Mouse (Mus musculus) liver, embryonic 14.5 days (tissue): ENCODE measurements at regions not wholly inside any gene's neighbourhood (a gene's known extent, or its start where the extent isn't known, plus 50 kb on each side); places are given as distances from the start of the nearest gene placed in this dataset.

Source experiments
- ATAC-seq: fragments of 200-750 bp; cut with Nextera tagmentation; 2 replicates; pipeline ENCODE4 v1.8.0; 2017; ENCODE audit warnings: moderate number of reproducible peaks, mild to moderate bottlenecking, moderate library complexity; ENCODE audit not compliant: insufficient read depth
- DNase-seq, 3 experiments: peaks; one replicate each; pipeline ENCODE4 v3.0.0-alpha.2; 2012 to 2013; ENCODE audit warnings: low read depth in 3 of 3, low spot score in 3 of 3
- H3K27ac ChIP-seq: fragments of 300-500 bp; sonication (generic); 2 replicates; pipeline ENCODE4 v1.5.1; 2014; ENCODE audit warnings: moderate library complexity, mild to moderate bottlenecking, control low read depth, inconsistent platforms
- H3K27me3 ChIP-seq: fragments of 300-500 bp; sonication (generic); 2 replicates; pipeline ENCODE4 v1.6.1; 2014; ENCODE audit warnings: mild to moderate bottlenecking, low read length, moderate library complexity; ENCODE audit not compliant: control insufficient read depth, insufficient read depth
- H3K36me3 ChIP-seq: fragments of 300-500 bp; sonication (generic); replicated peaks from 2 replicates; pipeline ENCODE4 v1.6.1; 2014; ENCODE audit warnings: low read depth; ENCODE audit not compliant: control insufficient read depth, insufficient read depth
- H3K4me1 ChIP-seq, 2 experiments: fragments of 200-500 bp in 1 of 2; fragments of 300-500 bp in 1 of 2; sonication (generic) in 1 of 2; replicated peaks; 2 replicates each; pipeline ENCODE4 v1.6.1; 2012 to 2014; ENCODE audit warnings: antibody characterized with exemption in 1 of 2, inconsistent platforms in 1 of 2, low read length in 1 of 2; ENCODE audit not compliant: control insufficient read depth in 2 of 2, insufficient read depth in 2 of 2
- H3K4me2 ChIP-seq: fragments of 300-500 bp; sonication (generic); 2 replicates; pipeline ENCODE4 v1.6.1; 2014; ENCODE audit warnings: low read depth, mild to moderate bottlenecking, control low read depth, moderate library complexity
- H3K4me3 ChIP-seq, 2 experiments: fragments of 200-500 bp in 1 of 2; fragments of 300-500 bp in 1 of 2; sonication (generic) in 1 of 2; 2 replicates each; pipeline ENCODE4 v1.5.1; 2012 to 2014; ENCODE audit warnings: low read depth in 2 of 2, low read length in 2 of 2, mild to moderate bottlenecking in 2 of 2, control low read depth in 1 of 2, inconsistent platforms in 1 of 2, moderate library complexity in 1 of 2; ENCODE audit not compliant: insufficient read depth in 1 of 2
- H3K9ac ChIP-seq: fragments of 300-500 bp; sonication (generic); replicated peaks from 2 replicates; pipeline ENCODE4 v1.6.1; 2014; ENCODE audit warnings: mild to moderate bottlenecking, control low read depth, moderate library complexity
- H3K9me3 ChIP-seq: fragments of 300-500 bp; sonication (generic); 2 replicates; pipeline ENCODE4 v1.6.1; 2016; ENCODE audit warnings: low read length, mixed read lengths; ENCODE audit not compliant: control insufficient read depth
- CTCF ChIP-seq: IDR thresholded peaks from 2 replicates; pipeline ENCODE4 v1.5.1; 2016; ENCODE audit warnings: antibody characterized with exemption, low read depth, control low read depth
- EP300 ChIP-seq: IDR thresholded peaks from 2 replicates; pipeline ENCODE4 v1.6.1; 2016; ENCODE audit warnings: antibody characterized with exemption, low read depth
- WGBS: fragments of 180-500 bp; shearing (Covaris S2); extraction: QIAGEN DNeasy Blood & Tissue Kit; methylation state at CpG from one replicate; pipeline ENCODE4 v1.1.7; 2014; ENCODE audit not compliant: insufficient replicate concordance; 5-methylcytosine and 5-hydroxymethylcytosine counted together

DNA sequence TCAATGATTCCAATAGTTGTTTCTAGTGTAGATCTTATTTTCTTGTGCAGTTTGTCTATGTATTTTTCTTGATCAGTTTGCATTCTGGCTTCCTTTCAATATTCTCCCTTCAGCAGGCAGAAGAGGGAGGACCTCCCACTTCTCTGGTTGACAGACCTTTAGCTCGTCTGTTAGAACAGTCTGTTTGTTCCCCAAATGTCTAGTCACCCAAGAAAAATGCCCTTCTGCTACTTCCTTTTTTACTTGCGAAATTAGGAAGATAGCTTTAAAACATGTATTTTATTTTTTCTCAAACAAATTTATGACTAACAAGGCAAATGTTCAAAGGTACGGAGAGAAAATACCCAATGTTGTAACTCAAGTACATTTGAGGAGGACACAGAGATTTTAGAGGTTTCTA lies 1128.5 kb upstream of the Zeb2 start:
- no peak for ATAC-seq
- peak in 1 of 3 experiments; percentile 1 for DNase-seq
- Histone ChIP-seq H3K4me1 (no peaks in the 10 kb centered on the region), H3K27ac (no peak overlapping the region), H3K9ac (no peak overlapping the region), H3K27me3 (no peaks in the 10 kb centered on the region), H3K9me3 (no peaks in the 10 kb centered on the region), H3K4me3 (no peak overlapping the region), H3K36me3 (no peaks in the 10 kb centered on the region), H3K4me2 (no peak overlapping the region)
- WGBS: 26% methylated on average over 3 of the region's 3 CpGs
- TF ChIP-seq CTCF (no peak), EP300 (no peak)

GRCm38 (mm10) chr2:46244697-46245096 lies 1127.5 kb upstream of the Zeb2 start:
- H3K4me2 ChIP-seq: no peak overlapping the region
- H3K9ac ChIP-seq: no peak overlapping the region

GRCm38 (mm10) chr2:46242806-46243205 lies 1125.6 kb upstream of the Zeb2 start:
- Histone ChIP-seq H3K9ac (no peak overlapping the region), H3K4me3 (no peak overlapping the region), H3K27ac (no peak overlapping the region), H3K4me2 (no peak overlapping the region), H3K36me3 (no peaks in the 10 kb centered on the region), H3K4me1 (no peaks in the 10 kb centered on the region), H3K27me3 (no peaks in the 10 kb centered on the region), H3K9me3 (no peaks in the 10 kb centered on the region)
- no peak for DNase-seq
- ATAC-seq: no peak
- no peak for TF ChIP-seq EP300
- no peak for TF ChIP-seq CTCF

More at GRCm38 (mm10) chr2:46244697-46245096, 1127.5 kb upstream of the Zeb2 start:
- H3K27ac ChIP-seq: no peak overlapping the region
- ATAC-seq: no peak
- DNase-seq: no peak
- H3K4me3 ChIP-seq: no peak overlapping the region
- no peaks in the 10 kb centered on the region for H3K9me3 ChIP-seq
- TF ChIP-seq CTCF: no peak
- TF ChIP-seq EP300: no peak
- WGBS: 56% methylated on average over 3 of the region's 3 CpGs
- H3K36me3 ChIP-seq: no peaks in the 10 kb centered on the region
- H3K27me3 ChIP-seq: no peaks in the 10 kb centered on the region
- no peaks in the 10 kb centered on the region for H3K4me1 ChIP-seq

DNA sequence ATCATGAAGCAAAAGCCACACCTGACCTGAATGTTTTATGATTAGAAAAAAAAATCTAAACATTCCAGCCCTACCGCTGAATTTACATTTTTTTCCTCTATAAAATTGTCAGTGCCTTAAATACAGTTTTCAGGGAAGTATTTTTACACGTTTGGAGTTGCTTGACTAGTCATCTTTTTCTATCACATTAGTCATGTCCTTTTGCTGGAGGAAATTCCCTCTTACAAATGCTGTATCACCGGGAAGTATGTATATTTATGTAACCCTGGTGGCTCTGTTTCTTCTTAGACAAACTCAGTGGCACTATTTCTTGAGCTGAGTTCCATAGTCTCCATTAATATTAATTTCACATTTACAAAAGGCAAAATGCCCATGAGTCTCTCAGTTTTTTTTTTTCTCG lies 1122.7 kb upstream of the Zeb2 start:
- Histone ChIP-seq H3K9me3 (no peaks in the 10 kb centered on the region), H3K36me3 (no peaks in the 10 kb centered on the region), H3K4me1 (no peaks in the 10 kb centered on the region), H3K27ac (no peak overlapping the region), H3K9ac (no peak overlapping the region), H3K27me3 (no peaks in the 10 kb centered on the region), H3K4me2 (no peak overlapping the region), H3K4me3 (no peak overlapping the region)
- DNase-seq: no peak
- 62% methylated on average over 4 of the region's 4 CpGs for WGBS
- ATAC-seq: no peak
- no peak for TF ChIP-seq CTCF
- TF ChIP-seq EP300: no peak

GRCm38 (mm10) chr2:46230791-46231450 lies 1113.7 kb upstream of the Zeb2 start:
- DNase-seq: no peak
- Histone ChIP-seq H3K4me2 (no peak overlapping the region), H3K9me3 (no peaks in the 10 kb centered on the region), H3K27me3 (no peaks in the 10 kb centered on the region), H3K4me3 (no peak overlapping the region), H3K9ac (no peak overlapping the region), H3K27ac (no peak overlapping the region), H3K4me1 (no peaks in the 10 kb centered on the region), H3K36me3 (no peaks in the 10 kb centered on the region)
- TF ChIP-seq EP300 (no peak), CTCF (no peak)
- no peak for ATAC-seq
- 50% methylated on average over 2 of the region's 2 CpGs for WGBS
